Comparison of ENCODE assay signal across 10 mouse cellular contexts in genomic region chrX:139774309-139775083, GRCm38 (mm10). TPM values are rescaled to one million over a fixed set of nuclear protein-coding genes. Genes with fewer than 3 reads are reported as not detected.
DNase-seq lines count a peak whose midpoint lies in the region; ATAC-seq lines count a peak whose summit lies in the region.
"Had no signal": no experiment of that assay in that cellular context is flagged by ENCODE, and none has a peak within 500 bp of the region (broad histone marks: within the 10 kb centered on the region; RNA-seq: fewer than 3 reads in every experiment).

No protein-coding gene starts in this region.

- no peak overlapping the region for H3K9ac ChIP-seq in heart, embryonic 13.5 days
- H3K9ac ChIP-seq in midbrain, embryonic 14.5 days (replicated peaks; ENCODE audit: low read length): no peak overlapping the region
- H3K9ac ChIP-seq: embryonic facial prominence, embryonic 15.5 days; neural tube, embryonic 13.5 days had no signal

- no peaks in the 10 kb centered on the region for H3K36me3 ChIP-seq in heart, embryonic 13.5 days
- H3K36me3 ChIP-seq in midbrain, embryonic 14.5 days (ENCODE audit: control insufficient read depth, insufficient read depth, low read length): no peaks in the 10 kb centered on the region
- H3K36me3 ChIP-seq: embryonic facial prominence, embryonic 15.5 days; neural tube, embryonic 13.5 days had no signal

- no peaks in the 10 kb centered on the region for H3K9me3 ChIP-seq in heart, embryonic 13.5 days
- no peaks in the 10 kb centered on the region for H3K9me3 ChIP-seq in midbrain, embryonic 14.5 days (ENCODE audit: control insufficient read depth, low read length)
- H3K9me3 ChIP-seq: embryonic facial prominence, embryonic 15.5 days; neural tube, embryonic 13.5 days had no signal

- H3K4me2 ChIP-seq in heart, embryonic 13.5 days: peak overlapping the region; percentile 59
- H3K4me2 ChIP-seq in midbrain, embryonic 14.5 days (ENCODE audit: low read length): no peak overlapping the region
- H3K4me2 ChIP-seq: embryonic facial prominence, embryonic 15.5 days; neural tube, embryonic 13.5 days had no signal

- peak; percentile 38 for DNase-seq in kidney, adult 18-20 months
- no peak for DNase-seq in kidney, adult 11 months
- DNase-seq in MEL-GATA-1-ER (ENCODE audit: extremely low read depth, low read depth): peak; percentile 61
- peak; percentile 25 for DNase-seq in cerebellum, adult 9-10 months
- DNase-seq in left cerebral cortex, postnatal 4 days: peak; percentile 60
- peak; percentile 72 for DNase-seq in midbrain, embryonic 14.5 days
- peak; percentile 21 for DNase-seq in thymus, postnatal 25 days

- no peak overlapping the region for H3K27ac ChIP-seq in heart, embryonic 13.5 days (replicated peaks)
- no peak overlapping the region for H3K27ac ChIP-seq in midbrain, embryonic 14.5 days (replicated peaks; ENCODE audit: low read depth, low read length)
- H3K27ac ChIP-seq: embryonic facial prominence, embryonic 15.5 days; neural tube, embryonic 13.5 days had no signal

- ATAC-seq in heart, embryonic 13.5 days (ENCODE audit: extremely low read depth, insufficient number of reproducible peaks, low FRiP score, low TSS enrichment): no peak
- no peak for ATAC-seq in midbrain, embryonic 14.5 days (ENCODE audit: low FRiP score, low TSS enrichment)

- intact Hi-C loops in left cerebral cortex, postnatal 4 days (cut with DNase I): no loop called here

- no peaks in the 10 kb centered on the region; the same call in 1 of the 2 replicates for H3K27me3 ChIP-seq in heart, embryonic 13.5 days (replicated peaks)
- H3K27me3 ChIP-seq in midbrain, embryonic 14.5 days (ENCODE audit: control insufficient read depth, insufficient read depth, low read length): 0 out of 2 replicates have a peak, but pooled peaks cover 3% of the 10 kb centered on the region

- WGBS in heart, embryonic 13.5 days: 17% methylated on average over 18 of the region's 18 CpGs
- 31% methylated on average over 18 of the region's 18 CpGs for WGBS in midbrain, embryonic 14.5 days

- peak overlapping the region; percentile 16; the same call in 1 of the 2 replicates for H3K4me3 ChIP-seq in heart, embryonic 13.5 days
- H3K4me3 ChIP-seq in midbrain, embryonic 14.5 days (replicated peaks; ENCODE audit: low read depth, low read length): no peak overlapping the region
- H3K4me3 ChIP-seq: embryonic facial prominence, embryonic 15.5 days; neural tube, embryonic 13.5 days had no signal

- peaks cover 11% of the 10 kb centered on the region; the same call in 1 of the 2 replicates for H3K4me1 ChIP-seq in heart, embryonic 13.5 days
- no peaks in the 10 kb centered on the region for H3K4me1 ChIP-seq in midbrain, embryonic 14.5 days (ENCODE audit: control insufficient read depth, insufficient read depth, low read length)
- H3K4me1 ChIP-seq: embryonic facial prominence, embryonic 15.5 days; neural tube, embryonic 13.5 days had no signal

RNA-seq across cellular contexts. Expression of gene Ripply1, which starts 7.7 kb away (rescaled TPM):
- polyA plus RNA-seq in heart, embryonic 13.5 days (2015; fragmentation: Nextera tagmentation; extraction: Ambion mirVana): not detected in 2 replicates
- not detected for total RNA-seq in left cerebral cortex, postnatal 4 days (2021)
- polyA plus RNA-seq in midbrain, embryonic 14.5 days (2014; fragmentation: Nextera tagmentation; extraction: Ambion mirVana): not detected in 2 replicates
- polyA plus RNA-seq: neural tube, embryonic 13.5 days had no signal

RNA-seq across cellular contexts. Expression of gene Cldn2, which starts 26.1 kb away (rescaled TPM):
- 0.25 TPM in 1 of 2 replicates, not detected in the other for polyA plus RNA-seq in heart, embryonic 13.5 days (2015; fragmentation: Nextera tagmentation; extraction: Ambion mirVana)
- under 1 TPM in 1 of 2 experiments, not detected in 1; 0.26 TPM for total RNA-seq in left cerebral cortex, postnatal 4 days (2021)
- polyA plus RNA-seq in midbrain, embryonic 14.5 days (2014; fragmentation: Nextera tagmentation; extraction: Ambion mirVana): 0.09 and 0.20 TPM in 2 replicates
